In the genomic region with DNA sequence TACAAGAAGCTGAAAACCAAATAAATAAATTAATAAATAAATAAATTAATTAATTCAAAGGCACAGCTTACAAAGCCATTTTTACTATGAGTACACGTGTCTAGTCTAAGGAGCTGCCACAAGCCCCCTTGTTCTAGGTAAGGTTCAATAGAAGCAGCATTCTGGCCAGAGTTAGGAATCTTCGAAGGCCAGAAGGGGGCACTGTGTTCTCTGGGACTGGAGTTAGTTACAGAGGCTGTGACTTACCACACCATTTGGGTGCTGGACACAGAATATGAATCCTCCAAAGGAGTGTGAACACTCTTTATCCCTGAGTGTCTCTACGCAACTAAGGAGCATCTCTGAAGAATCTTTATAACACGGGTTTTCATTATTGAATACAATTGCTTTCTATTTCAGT, we compare ENCODE assay signal across 8 mouse cellular contexts. TPM values are rescaled to one million over a fixed set of nuclear protein-coding genes. Genes with fewer than 3 reads are reported as not detected.
A peak's percentile ranks its signal among the peaks of the same experiment; 100 is the strongest.
DNase-seq lines count a peak whose midpoint lies in the region; TF ChIP-seq lines count a peak whose summit lies in the region.

No protein-coding gene starts in this region.

- peak; percentile 50 for DNase-seq in gastrocnemius, adult 2 months
- no peak for DNase-seq in gastrocnemius, adult 8-10 months (ENCODE audit: low spot score in 2 of 2)
- peak; percentile 32 for DNase-seq in right cerebral cortex, postnatal 14 days
- no peak for DNase-seq in right cerebral cortex, postnatal 25 days
- peak; percentile 53 for DNase-seq in embryo, embryonic 11 days
- DNase-seq in natural killer cell, adult 2 months (ENCODE audit: low spot score in 2 of 2), result peak; percentile 26 to 53
- no peak for DNase-seq in right cerebral cortex, postnatal 4 days
- no peak for DNase-seq in right cerebral cortex, adult 18-20 months

- intact Hi-C loops in gastrocnemius, adult 2 months (cut with DNase I), result no loop called here

- peak; percentile 62 for TF ChIP-seq CTCF in gastrocnemius, adult 2 months (IDR thresholded peaks at IDR 0.05)

- no peak overlapping the region for H3K27ac ChIP-seq in gastrocnemius, adult 2 months

- no peak overlapping the region for H3K4me3 ChIP-seq in gastrocnemius, adult 2 months

RNA-seq across cellular contexts. Expression of a gene that starts 23.7 kb away (rescaled TPM):
- 100 to 1,000 TPM in 1 of 2 experiments, 10 to 100 TPM in 1; 93.4 to 102 TPM for total RNA-seq in gastrocnemius, adult 2 months (2021)
- total RNA-seq in gastrocnemius, adult 8-10 months (2022), result 100 to 1,000 TPM in 3 of 4 experiments, 10 to 100 TPM in 1; 95.4 to 104 (median 101) TPM

RNA-seq across cellular contexts. Expression of a gene that starts 57.4 kb away (rescaled TPM):
- total RNA-seq in gastrocnemius, adult 2 months (2021), result 1 to 10 TPM; 5.1 to 9.8 TPM
- total RNA-seq in gastrocnemius, adult 8-10 months (2022), result 1 to 10 TPM; 2.8 to 4.8 (median 3.3) TPM

Comparison
In these comparisons a context has a peak if more than half of its experiments do, and no peak if none do; other contexts are left out.
1. DNase-seq: peak in gastrocnemius, adult 2 months (single experiment), right cerebral cortex, postnatal 14 days (single experiment), embryo, embryonic 11 days (single experiment) and natural killer cell, adult 2 months (2 of 2); none in gastrocnemius, adult 8-10 months (0 of 2), right cerebral cortex, postnatal 25 days (single experiment), right cerebral cortex, postnatal 4 days (single experiment) and right cerebral cortex, adult 18-20 months (single experiment).